Mouse (Mus musculus) cortical plate, adult 2 months (tissue): ENCODE measurements around the gene Adamts9.

Experiments used
- CTCF ChIP-seq: fragments of 200-500 bp; IDR thresholded peaks from 2 replicates; pipeline ENCODE4 v1.5.1; 2011; ENCODE audit warnings: mild to moderate bottlenecking, control low read depth, low read length; ENCODE audit not compliant: insufficient read depth; ENCODE audit errors: extremely low read depth
- POLR2A ChIP-seq: fragments of 200-500 bp; IDR thresholded peaks from 2 replicates; pipeline ENCODE4 v1.6.1; 2011; ENCODE audit warnings: mild to moderate bottlenecking, low read length, control low read depth; ENCODE audit not compliant: insufficient read depth; ENCODE audit errors: extremely low read depth

DNA sequence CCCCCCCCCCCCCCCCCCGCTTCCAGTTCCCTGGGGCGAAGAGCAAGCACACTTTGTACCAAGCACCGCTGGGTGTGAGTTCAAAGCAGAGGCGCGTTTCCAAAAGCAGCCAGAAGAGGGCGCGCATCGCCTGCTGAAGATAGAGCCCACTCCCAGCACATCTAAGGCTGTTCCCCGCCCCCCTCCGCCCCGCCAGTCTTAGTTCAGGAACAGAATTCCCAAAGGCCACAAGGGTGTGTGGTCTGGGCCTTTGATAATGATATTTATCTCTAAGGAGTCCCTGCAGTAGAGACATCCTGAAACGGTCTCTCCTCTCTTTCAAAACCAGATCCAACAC lies 155.9 kb downstream of the Adamts9 start:
- TF ChIP-seq CTCF (peak; percentile 78), POLR2A (no peak)
